Mouse (Mus musculus): ENCODE data around the gene Smchd1. TPM values are rescaled to one million over a fixed set of nuclear protein-coding genes. Genes with fewer than 3 reads are reported as not detected.
A peak's percentile ranks its signal among the peaks of the same experiment; 100 is the strongest.

Gene Smchd1
- polyA plus RNA-seq, 1 experiment from 2014 or later: 34.9 TPM

GRCm38 (mm10) chr17:71309711-71310485 is 165.2 kb downstream of the Smchd1 start:
- H3K36me3 ChIP-seq: no peaks in the 10 kb centered on the region
- H3K4me2 ChIP-seq: peak overlapping the region; percentile 96
- ATAC-seq (ENCODE audit: extremely low read depth, insufficient number of reproducible peaks, low FRiP score, low TSS enrichment): no peak
- H3K9me3 ChIP-seq: no peaks in the 10 kb centered on the region
- peak overlapping the region; percentile 80 for H3K4me3 ChIP-seq
- H3K9ac ChIP-seq: peak overlapping the region; percentile 90
- peaks cover 35% of the 10 kb centered on the region for H3K27me3 ChIP-seq (replicated peaks)
- 5% methylated on average over 23 of the region's 23 CpGs for whole genome bisulfite sequencing
- H3K4me1 ChIP-seq: peaks cover 43% of the 10 kb centered on the region
- peak overlapping the region; percentile 62; the same call in 1 of the 2 replicates for H3K27ac ChIP-seq (replicated peaks)

- Histone ChIP-seq H3K27ac (replicated peaks) (0 out of 2 replicates have a peak overlapping the region, but pooled peaks have one; percentile 7), H3K27me3 (replicated peaks) (peaks cover 35% of the 10 kb centered on the region), H3K9me3 (no peaks in the 10 kb centered on the region), H3K9ac (peak overlapping the region; percentile 90), H3K36me3 (no peaks in the 10 kb centered on the region), H3K4me1 (peaks cover 44% of the 10 kb centered on the region), H3K4me2 (peak overlapping the region; percentile 96), H3K4me3 (peak overlapping the region; percentile 80)
- ATAC-seq (ENCODE audit: extremely low read depth, insufficient number of reproducible peaks, low FRiP score, low TSS enrichment): no peak
- 30% methylated on average over 14 of the region's 14 CpGs for WGBS
Observed at GRCm38 (mm10) chr17:71309141-71309540, 166.0 kb downstream of the Smchd1 start.

GRCm38 (mm10) chr17:71308296-71308695 is 166.8 kb downstream of the Smchd1 start:
- Histone ChIP-seq H3K27ac (replicated peaks) (no peak overlapping the region), H3K27me3 (replicated peaks) (peaks cover 35% of the 10 kb centered on the region), H3K36me3 (no peaks in the 10 kb centered on the region), H3K4me3 (no peak overlapping the region), H3K9ac (no peak overlapping the region), H3K4me1 (peaks cover 46% of the 10 kb centered on the region), H3K4me2 (no peak overlapping the region), H3K9me3 (no peaks in the 10 kb centered on the region)
- 93% methylated on average over 5 of the region's 5 CpGs for WGBS
- ATAC-seq (ENCODE audit: extremely low read depth, insufficient number of reproducible peaks, low FRiP score, low TSS enrichment): no peak; the same call in 1 of the 2 replicates

- 0 out of 2 replicates have a peak overlapping the region, but pooled peaks have one; percentile 12 for H3K4me2 ChIP-seq
- peak overlapping the region; percentile 55 for H3K27ac ChIP-seq (replicated peaks)
- H3K9ac ChIP-seq: no peak overlapping the region
- no peak for ATAC-seq (ENCODE audit: extremely low read depth, insufficient number of reproducible peaks, low FRiP score, low TSS enrichment)
- H3K9me3 ChIP-seq: no peaks in the 10 kb centered on the region
- H3K27me3 ChIP-seq (replicated peaks): peaks cover 31% of the 10 kb centered on the region
- H3K36me3 ChIP-seq: no peaks in the 10 kb centered on the region
- WGBS: 68% methylated on average over 10 of the region's 10 CpGs
- H3K4me3 ChIP-seq: no peak overlapping the region
- peaks cover 46% of the 10 kb centered on the region for H3K4me1 ChIP-seq
Observed at GRCm38 (mm10) chr17:71307251-71307790, 167.8 kb downstream of the Smchd1 start.

- Histone ChIP-seq H3K4me3 (no peak overlapping the region), H3K9me3 (no peaks in the 10 kb centered on the region), H3K4me1 (peaks cover 46% of the 10 kb centered on the region), H3K4me2 (0 out of 2 replicates have a peak overlapping the region, but pooled peaks have one; percentile 12), H3K36me3 (no peaks in the 10 kb centered on the region), H3K9ac (no peak overlapping the region), H3K27me3 (replicated peaks) (peaks cover 27% of the 10 kb centered on the region), H3K27ac (replicated peaks) (peak overlapping the region; percentile 55; the same call in 1 of the 2 replicates)
- no peak for ATAC-seq (ENCODE audit: extremely low read depth, insufficient number of reproducible peaks, low FRiP score, low TSS enrichment)
- WGBS: 73% methylated on average over 4 of the region's 4 CpGs
Observed at GRCm38 (mm10) chr17:71306716-71307115, 168.4 kb downstream of the Smchd1 start.

- Histone ChIP-seq H3K36me3 (no peaks in the 10 kb centered on the region), H3K27me3 (replicated peaks) (peaks cover 22% of the 10 kb centered on the region), H3K9ac (no peak overlapping the region), H3K27ac (replicated peaks) (no peak overlapping the region), H3K4me1 (peaks cover 39% of the 10 kb centered on the region), H3K4me3 (no peak overlapping the region), H3K9me3 (no peaks in the 10 kb centered on the region), H3K4me2 (no peak overlapping the region)
- 79% methylated on average over 6 of the region's 6 CpGs for WGBS
- ATAC-seq (ENCODE audit: extremely low read depth, insufficient number of reproducible peaks, low FRiP score, low TSS enrichment): no peak
Observed at GRCm38 (mm10) chr17:71306091-71306490, 169.1 kb downstream of the Smchd1 start.

GRCm38 (mm10) chr17:71303444-71303843 is 171.7 kb downstream of the Smchd1 start:
- Histone ChIP-seq H3K4me3 (no peak overlapping the region), H3K4me1 (peaks cover 25% of the 10 kb centered on the region), H3K9ac (no peak overlapping the region), H3K9me3 (no peaks in the 10 kb centered on the region), H3K27ac (replicated peaks) (no peak overlapping the region), H3K27me3 (replicated peaks) (peaks cover 4% of the 10 kb centered on the region), H3K4me2 (no peak overlapping the region), H3K36me3 (peaks cover 4% of the 10 kb centered on the region; the same call in 1 of the 2 replicates)
- 49% methylated on average over 6 of the region's 6 CpGs for WGBS
- ATAC-seq (ENCODE audit: extremely low read depth, insufficient number of reproducible peaks, low FRiP score, low TSS enrichment): no peak

- Histone ChIP-seq H3K36me3 (peaks cover 8% of the 10 kb centered on the region; the same call in 1 of the 2 replicates), H3K4me2 (no peak overlapping the region), H3K9me3 (no peaks in the 10 kb centered on the region), H3K9ac (no peak overlapping the region), H3K4me1 (peaks cover 7% of the 10 kb centered on the region; the same call in 1 of the 2 replicates), H3K4me3 (no peak overlapping the region), H3K27ac (replicated peaks) (no peak overlapping the region), H3K27me3 (replicated peaks) (no peaks in the 10 kb centered on the region)
- ATAC-seq (ENCODE audit: extremely low read depth, insufficient number of reproducible peaks, low FRiP score, low TSS enrichment): no peak
- 75% methylated on average over 5 of the region's 5 CpGs for WGBS
Observed at GRCm38 (mm10) chr17:71301413-71301812, 173.7 kb downstream of the Smchd1 start.

GRCm38 (mm10) chr17:71300338-71300737 is 174.8 kb downstream of the Smchd1 start:
- Histone ChIP-seq H3K4me1 (peaks cover 11% of the 10 kb centered on the region; the same call in 1 of the 2 replicates), H3K4me2 (no peak overlapping the region), H3K27me3 (replicated peaks) (no peaks in the 10 kb centered on the region), H3K27ac (replicated peaks) (no peak overlapping the region), H3K4me3 (no peak overlapping the region), H3K9me3 (no peaks in the 10 kb centered on the region), H3K36me3 (peaks cover 8% of the 10 kb centered on the region; the same call in 1 of the 2 replicates), H3K9ac (no peak overlapping the region)
- 70% methylated on average over 2 of the region's 2 CpGs for WGBS
- no peak for ATAC-seq (ENCODE audit: extremely low read depth, insufficient number of reproducible peaks, low FRiP score, low TSS enrichment)

- WGBS: 69% methylated on average over 4 of the region's 4 CpGs
- peaks cover 8% of the 10 kb centered on the region; the same call in 1 of the 2 replicates for H3K36me3 ChIP-seq
- no peaks in the 10 kb centered on the region for H3K27me3 ChIP-seq (replicated peaks)
- H3K9me3 ChIP-seq: no peaks in the 10 kb centered on the region
- H3K27ac ChIP-seq (replicated peaks): no peak overlapping the region
- no peak for ATAC-seq (ENCODE audit: extremely low read depth, insufficient number of reproducible peaks, low FRiP score, low TSS enrichment)
- H3K4me2 ChIP-seq: no peak overlapping the region
- peaks cover 16% of the 10 kb centered on the region for H3K4me1 ChIP-seq
- H3K4me3 ChIP-seq: no peak overlapping the region
- H3K9ac ChIP-seq: no peak overlapping the region
Observed at GRCm38 (mm10) chr17:71299879-71300278, 175.3 kb downstream of the Smchd1 start.

- no peak overlapping the region for H3K4me2 ChIP-seq
- no peak for ATAC-seq (ENCODE audit: extremely low read depth, insufficient number of reproducible peaks, low FRiP score, low TSS enrichment)
Observed at GRCm38 (mm10) chr17:71294570-71294969, 180.6 kb downstream of the Smchd1 start.

More at GRCm38 (mm10) chr17:71294570-71294969, 180.6 kb downstream of the Smchd1 start:
- H3K4me1 ChIP-seq: peaks cover 56% of the 10 kb centered on the region
- H3K4me3 ChIP-seq: no peak overlapping the region
- H3K27ac ChIP-seq (replicated peaks): no peak overlapping the region
- WGBS: 78% methylated on average over 3 of the region's 3 CpGs
- no peaks in the 10 kb centered on the region for H3K27me3 ChIP-seq (replicated peaks)
- H3K9ac ChIP-seq: no peak overlapping the region
- peaks cover 8% of the 10 kb centered on the region; the same call in 1 of the 2 replicates for H3K36me3 ChIP-seq
- H3K9me3 ChIP-seq: no peaks in the 10 kb centered on the region
